Mouse (Mus musculus): ENCODE measurements around the gene Cela1. TPM values are rescaled to one million over a fixed set of nuclear protein-coding genes. Genes with fewer than 3 reads are reported as not detected.

The Cela1 gene
- polyA plus RNA-seq, 1 experiment: 5,688 TPM

GRCm38 (mm10) chr15:100708433-100709078 is 20.8 kb upstream of the Cela1 start:
- WGBS: 68% methylated on average over 8 of the region's 8 CpGs
- H3K27ac ChIP-seq (ENCODE audit: insufficient read depth, low read length): peak overlapping the region; percentile 53
- H3K27me3 ChIP-seq (ENCODE audit: control insufficient read depth, insufficient read depth, low read length): no peaks in the 10 kb centered on the region
- no peak overlapping the region for H3K4me3 ChIP-seq (ENCODE audit: extremely low read depth, insufficient read depth, insufficient read length)
- peaks cover 11% of the 10 kb centered on the region for H3K36me3 ChIP-seq (ENCODE audit: control insufficient read depth, insufficient read depth, low read length)
- no peak for DNase-seq (ENCODE audit: low read depth in 1 of 2, low spot score in 2 of 2)
- H3K4me1 ChIP-seq (ENCODE audit: control insufficient read depth, insufficient read depth, insufficient read length): peaks cover 32% of the 10 kb centered on the region; the same call in 1 of the 2 replicates
- TF ChIP-seq CTCF (IDR thresholded peaks at IDR 0.05; ENCODE audit: extremely low read depth, insufficient read depth, insufficient read length, insufficient replicate concordance): no peak
- TF ChIP-seq POLR2A (IDR thresholded peaks at IDR 0.05; ENCODE audit: low read depth, low read length): no peak

GRCm38 (mm10) chr15:100706226-100706625 is 18.5 kb upstream of the Cela1 start:
- TF ChIP-seq POLR2A (IDR thresholded peaks at IDR 0.05; ENCODE audit: low read depth, low read length): no peak
- TF ChIP-seq CTCF (IDR thresholded peaks at IDR 0.05; ENCODE audit: extremely low read depth, insufficient read depth, insufficient read length, insufficient replicate concordance): no peak
- Histone ChIP-seq H3K4me1 (ENCODE audit: control insufficient read depth, insufficient read depth, insufficient read length) (peaks cover 32% of the 10 kb centered on the region; the same call in 1 of the 2 replicates), H3K4me3 (ENCODE audit: extremely low read depth, insufficient read depth, insufficient read length) (no peak overlapping the region), H3K36me3 (ENCODE audit: control insufficient read depth, insufficient read depth, low read length) (no peaks in the 10 kb centered on the region; the same call in 1 of the 2 replicates), H3K27me3 (ENCODE audit: control insufficient read depth, insufficient read depth, low read length) (no peaks in the 10 kb centered on the region), H3K27ac (ENCODE audit: insufficient read depth, low read length) (peak overlapping the region; percentile 92)
- 7% methylated on average over 8 of the region's 8 CpGs for WGBS
- DNase-seq (ENCODE audit: low read depth in 1 of 2, low spot score in 2 of 2): peak; percentile 82 to 86

DNA sequence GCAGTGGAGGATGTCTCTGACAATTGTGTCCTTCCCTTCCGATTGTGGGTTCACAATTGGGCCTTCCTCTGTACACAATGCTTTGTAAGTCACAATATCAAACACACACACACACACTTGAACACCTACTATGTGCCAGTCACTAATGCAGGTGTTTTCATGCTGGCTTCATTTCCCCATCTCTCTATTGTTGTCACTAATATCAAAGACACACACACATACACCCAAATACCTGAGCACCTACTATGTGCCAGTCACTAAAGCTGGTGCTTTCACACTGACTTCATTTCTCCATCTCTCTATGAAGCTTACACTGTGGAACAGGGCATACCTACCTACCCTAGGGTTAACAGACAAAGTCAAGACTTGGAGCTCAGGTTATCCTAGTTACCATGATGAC is 17.7 kb upstream of the Cela1 start:
- no peak for DNase-seq (ENCODE audit: low read depth in 1 of 2, low spot score in 2 of 2)
- Histone ChIP-seq H3K27ac (ENCODE audit: insufficient read depth, low read length) (peak overlapping the region; percentile 87), H3K36me3 (ENCODE audit: control insufficient read depth, insufficient read depth, low read length) (no peaks in the 10 kb centered on the region; the same call in 1 of the 2 replicates), H3K27me3 (ENCODE audit: control insufficient read depth, insufficient read depth, low read length) (no peaks in the 10 kb centered on the region), H3K4me3 (ENCODE audit: extremely low read depth, insufficient read depth, insufficient read length) (no peak overlapping the region), H3K4me1 (ENCODE audit: control insufficient read depth, insufficient read depth, insufficient read length) (peaks cover 36% of the 10 kb centered on the region; the same call in 1 of the 2 replicates)
- TF ChIP-seq POLR2A (IDR thresholded peaks at IDR 0.05; ENCODE audit: low read depth, low read length) (no peak), CTCF (IDR thresholded peaks at IDR 0.05; ENCODE audit: extremely low read depth, insufficient read depth, insufficient read length, insufficient replicate concordance) (no peak)
- 88% methylated on average over 1 of the region's 1 CpGs for WGBS

GRCm38 (mm10) chr15:100703913-100704312 is 16.2 kb upstream of the Cela1 start:
- 86% methylated on average over 17 of the region's 17 CpGs for WGBS
- Histone ChIP-seq H3K27ac (ENCODE audit: insufficient read depth, low read length) (no peak overlapping the region), H3K27me3 (ENCODE audit: control insufficient read depth, insufficient read depth, low read length) (no peaks in the 10 kb centered on the region), H3K4me3 (ENCODE audit: extremely low read depth, insufficient read depth, insufficient read length) (no peak overlapping the region), H3K4me1 (ENCODE audit: control insufficient read depth, insufficient read depth, insufficient read length) (peaks cover 38% of the 10 kb centered on the region; the same call in 1 of the 2 replicates), H3K36me3 (ENCODE audit: control insufficient read depth, insufficient read depth, low read length) (no peaks in the 10 kb centered on the region; the same call in 1 of the 2 replicates)
- TF ChIP-seq POLR2A (IDR thresholded peaks at IDR 0.05; ENCODE audit: low read depth, low read length) (no peak), CTCF (IDR thresholded peaks at IDR 0.05; ENCODE audit: extremely low read depth, insufficient read depth, insufficient read length, insufficient replicate concordance) (no peak)
- DNase-seq (ENCODE audit: low read depth in 1 of 2, low spot score in 2 of 2): no peak

DNA sequence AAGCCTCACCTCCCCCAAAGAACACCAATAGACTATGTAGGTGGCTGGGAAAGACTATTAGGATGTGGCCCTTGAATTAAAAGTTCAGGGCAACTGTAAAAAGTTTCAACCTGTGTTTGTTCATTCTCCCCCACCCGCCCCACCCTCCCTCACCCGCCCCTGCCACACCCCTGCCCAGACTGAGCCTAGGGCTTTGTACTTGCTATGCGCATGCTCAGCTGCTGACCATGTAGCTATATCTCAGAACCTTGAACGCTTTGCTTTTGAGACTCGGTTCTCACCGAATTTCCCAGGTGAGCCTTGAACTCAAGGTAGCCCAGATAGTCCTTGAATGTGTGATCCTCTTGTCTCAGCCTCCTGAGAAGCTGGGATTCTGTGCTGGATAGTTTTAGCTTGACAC is 14.1 kb upstream of the Cela1 start:
- TF ChIP-seq CTCF (IDR thresholded peaks at IDR 0.05; ENCODE audit: extremely low read depth, insufficient read depth, insufficient read length, insufficient replicate concordance) (no peak), POLR2A (IDR thresholded peaks at IDR 0.05; ENCODE audit: low read depth, low read length) (no peak)
- Histone ChIP-seq H3K27me3 (ENCODE audit: control insufficient read depth, insufficient read depth, low read length) (no peaks in the 10 kb centered on the region), H3K36me3 (ENCODE audit: control insufficient read depth, insufficient read depth, low read length) (no peaks in the 10 kb centered on the region; the same call in 1 of the 2 replicates), H3K4me1 (ENCODE audit: control insufficient read depth, insufficient read depth, insufficient read length) (peaks cover 22% of the 10 kb centered on the region; the same call in 1 of the 2 replicates), H3K27ac (ENCODE audit: insufficient read depth, low read length) (no peak overlapping the region), H3K4me3 (ENCODE audit: extremely low read depth, insufficient read depth, insufficient read length) (no peak overlapping the region)
- no peak for DNase-seq (ENCODE audit: low read depth in 1 of 2, low spot score in 2 of 2)
- WGBS: 76% methylated on average over 6 of the region's 6 CpGs

- WGBS: 58% methylated on average over 10 of the region's 10 CpGs
- no peak for DNase-seq (ENCODE audit: low read depth in 1 of 2, low spot score in 2 of 2)
- peaks cover 17% of the 10 kb centered on the region; the same call in 1 of the 2 replicates for H3K4me1 ChIP-seq (ENCODE audit: control insufficient read depth, insufficient read depth, insufficient read length)
- H3K27ac ChIP-seq (ENCODE audit: insufficient read depth, low read length): no peak overlapping the region
- H3K36me3 ChIP-seq (ENCODE audit: control insufficient read depth, insufficient read depth, low read length): peaks cover 3% of the 10 kb centered on the region; the same call in 1 of the 2 replicates
- no peaks in the 10 kb centered on the region for H3K27me3 ChIP-seq (ENCODE audit: control insufficient read depth, insufficient read depth, low read length)
- H3K4me3 ChIP-seq (ENCODE audit: extremely low read depth, insufficient read depth, insufficient read length): no peak overlapping the region
- TF ChIP-seq POLR2A (IDR thresholded peaks at IDR 0.05; ENCODE audit: low read depth, low read length) (no peak), CTCF (IDR thresholded peaks at IDR 0.05; ENCODE audit: extremely low read depth, insufficient read depth, insufficient read length, insufficient replicate concordance) (no peak)
These were observed 13.4 kb upstream of the Cela1 start for GRCm38 (mm10) chr15:100701108-100701507.

GRCm38 (mm10) chr15:100700424-100700823 is 12.7 kb upstream of the Cela1 start:
- no peak for TF ChIP-seq CTCF (IDR thresholded peaks at IDR 0.05; ENCODE audit: extremely low read depth, insufficient read depth, insufficient read length, insufficient replicate concordance)
- TF ChIP-seq POLR2A (IDR thresholded peaks at IDR 0.05; ENCODE audit: low read depth, low read length): no peak
- Histone ChIP-seq H3K27me3 (ENCODE audit: control insufficient read depth, insufficient read depth, low read length) (no peaks in the 10 kb centered on the region), H3K4me3 (ENCODE audit: extremely low read depth, insufficient read depth, insufficient read length) (no peak overlapping the region), H3K36me3 (ENCODE audit: control insufficient read depth, insufficient read depth, low read length) (peaks cover 5% of the 10 kb centered on the region), H3K27ac (ENCODE audit: insufficient read depth, low read length) (no peak overlapping the region), H3K4me1 (ENCODE audit: control insufficient read depth, insufficient read depth, insufficient read length) (peaks cover 11% of the 10 kb centered on the region; the same call in 1 of the 2 replicates)
- 74% methylated on average over 5 of the region's 5 CpGs for WGBS
- DNase-seq (ENCODE audit: low read depth in 1 of 2, low spot score in 2 of 2): no peak

All from spleen, adult 2 months (tissue).